Mouse (Mus musculus): Measurements from ENCODE around the gene Mfsd2a. TPM values are rescaled to one million over a fixed set of nuclear protein-coding genes. Genes with fewer than 3 reads are reported as not detected.
"Not testable (repeated sequence)": the region's sequence is repeated elsewhere in the genome, so short reads cannot be mapped to it uniquely, and the experiment has no call there.

Mfsd2a gene
- polyA plus RNA-seq, 1 experiment from 2014 or later = 1.1 TPM

DNA sequence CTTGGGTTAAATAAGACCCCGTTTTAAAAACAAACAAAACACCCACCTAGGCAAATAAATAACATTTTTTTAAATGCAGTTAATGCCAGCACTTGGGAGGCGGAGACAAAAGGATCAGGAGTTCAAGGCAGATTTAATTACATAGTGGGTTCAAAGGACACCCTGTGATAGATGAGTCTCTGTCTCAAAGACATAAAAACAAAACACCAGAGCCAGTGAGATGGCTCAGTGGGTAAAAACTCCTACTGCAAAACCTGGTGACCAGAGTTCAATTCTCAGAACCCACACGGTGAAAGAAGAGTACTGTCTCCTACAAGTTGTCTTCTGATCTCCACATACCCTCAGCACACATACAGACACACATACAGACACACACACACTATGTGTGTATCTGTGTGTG is 31.3 kb upstream of the Mfsd2a start:
- Histone ChIP-seq H3K4me1 (replicated peaks) (peaks cover 10% of the 10 kb centered on the region; the same call in 1 of the 2 replicates), H3K27ac (ENCODE audit: poor library complexity, severe bottlenecking) (no peak overlapping the region), H3K4me2 (no peak overlapping the region), H3K9ac (no peak overlapping the region), H3K27me3 (replicated peaks) (peaks cover 15% of the 10 kb centered on the region), H3K4me3 (no peak overlapping the region), H3K36me3 (no peaks in the 10 kb centered on the region), H3K9me3 (replicated peaks) (no peaks in the 10 kb centered on the region)
- WGBS = 69% methylated on average over 3 of the region's 3 CpGs
- ATAC-seq (ENCODE audit: insufficient number of reproducible peaks, low FRiP score) = no peak

DNA sequence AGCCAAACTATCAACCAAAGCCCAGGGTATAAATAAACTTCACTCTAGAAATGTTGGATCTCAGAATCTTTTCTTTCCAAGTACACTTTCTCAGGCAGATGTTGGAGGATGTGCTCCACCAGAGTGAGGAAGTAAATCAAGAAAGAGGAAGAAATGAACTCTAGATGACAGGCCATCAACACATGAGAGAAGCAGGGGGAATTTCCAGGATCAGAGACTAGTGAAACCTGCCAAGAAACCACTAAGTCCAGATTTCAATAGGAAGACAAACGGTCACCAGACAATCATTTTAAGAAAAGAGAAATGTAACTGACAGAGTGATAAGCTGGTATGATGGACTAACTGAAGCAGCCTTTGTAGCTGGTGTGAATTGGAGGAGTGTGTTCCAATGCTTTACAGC is 30.2 kb upstream of the Mfsd2a start:
- Histone ChIP-seq H3K27ac (ENCODE audit: poor library complexity, severe bottlenecking) (no peak overlapping the region), H3K4me1 (replicated peaks) (0 out of 2 replicates have a peak, but pooled peaks cover 6% of the 10 kb centered on the region), H3K27me3 (replicated peaks) (peaks cover 6% of the 10 kb centered on the region; the same call in 1 of the 2 replicates), H3K36me3 (no peaks in the 10 kb centered on the region), H3K4me2 (no peak overlapping the region), H3K9ac (no peak overlapping the region), H3K9me3 (replicated peaks) (no peaks in the 10 kb centered on the region), H3K4me3 (no peak overlapping the region)
- ATAC-seq (ENCODE audit: insufficient number of reproducible peaks, low FRiP score) = no peak
- WGBS = 77% methylated on average over 1 of the region's 1 CpGs

DNA sequence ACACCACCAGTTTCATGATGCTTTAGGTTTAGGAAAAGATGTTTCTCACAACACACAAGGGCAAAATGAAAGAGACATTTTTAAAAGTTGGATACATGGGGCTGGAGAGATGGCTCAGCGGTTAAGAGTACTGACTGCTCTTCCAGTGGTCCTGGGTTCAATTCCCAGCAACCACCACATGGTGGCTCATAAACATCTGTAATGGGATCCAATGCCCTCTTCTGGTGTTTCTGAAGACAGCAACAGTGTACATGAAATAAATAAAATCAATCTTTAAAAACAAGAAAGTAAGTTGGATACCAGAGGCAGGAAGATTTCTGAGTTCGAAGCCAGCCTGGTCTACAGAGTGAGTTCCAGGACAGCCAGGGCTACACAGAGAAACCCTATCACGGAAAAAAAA is 27.0 kb upstream of the Mfsd2a start:
- 55% methylated on average over 3 of the region's 3 CpGs for WGBS
- not testable (repeated sequence) for H3K4me1 ChIP-seq (replicated peaks); H3K4me3 ChIP-seq; ATAC-seq (ENCODE audit: insufficient number of reproducible peaks, low FRiP score); H3K9me3 ChIP-seq (replicated peaks); H3K4me2 ChIP-seq; H3K9ac ChIP-seq; H3K27ac ChIP-seq (ENCODE audit: poor library complexity, severe bottlenecking); H3K36me3 ChIP-seq
- peaks cover 16% of the 10 kb centered on the region for H3K27me3 ChIP-seq (replicated peaks)

DNA sequence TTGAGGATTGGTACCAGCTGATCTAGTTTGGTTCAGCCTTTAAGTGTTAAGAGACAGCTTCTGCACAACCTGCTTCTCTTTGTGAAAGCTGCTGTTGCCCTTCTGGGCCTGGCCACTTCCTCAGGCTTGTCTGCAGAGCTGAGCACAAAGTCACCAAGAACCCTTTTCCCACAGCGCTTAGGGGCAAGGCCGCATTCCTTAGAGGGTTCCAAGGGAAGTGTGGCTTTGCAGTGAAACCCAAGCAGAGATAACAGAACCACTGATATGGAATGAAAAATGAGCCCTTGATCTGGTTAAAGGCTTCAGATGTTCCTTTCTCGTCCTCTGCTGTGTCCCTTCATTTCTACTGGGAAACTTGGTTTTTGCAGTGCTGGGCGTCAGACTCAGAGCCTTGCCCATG is 26.4 kb upstream of the Mfsd2a start:
- Histone ChIP-seq H3K4me1 (replicated peaks) (peaks cover 10% of the 10 kb centered on the region; the same call in 1 of the 2 replicates), H3K4me3 (no peak overlapping the region), H3K36me3 (no peaks in the 10 kb centered on the region), H3K27ac (ENCODE audit: poor library complexity, severe bottlenecking) (no peak overlapping the region), H3K9ac (no peak overlapping the region), H3K9me3 (replicated peaks) (no peaks in the 10 kb centered on the region), H3K4me2 (no peak overlapping the region), H3K27me3 (replicated peaks) (peaks cover 17% of the 10 kb centered on the region)
- WGBS = 30% methylated on average over 4 of the region's 4 CpGs
- ATAC-seq (ENCODE audit: insufficient number of reproducible peaks, low FRiP score) = no peak

DNA sequence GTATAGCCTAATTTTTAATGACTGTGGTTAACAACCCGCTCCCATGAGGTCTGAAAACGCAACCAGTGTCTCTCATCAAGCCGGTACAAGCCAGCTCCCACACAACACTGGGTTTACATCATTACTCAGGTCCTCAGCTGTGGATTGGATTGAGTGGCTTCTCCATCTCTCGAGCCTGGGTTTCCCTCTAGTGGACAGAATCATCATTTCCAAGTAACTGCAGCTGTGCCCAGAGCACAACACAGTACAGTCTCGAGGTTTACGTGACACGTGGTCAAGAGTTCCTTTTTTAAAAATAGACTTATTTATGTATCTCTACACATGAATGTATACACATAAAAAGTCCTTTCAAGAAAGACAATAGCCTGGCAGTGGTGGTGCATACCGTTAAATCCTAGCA is 24.1 kb upstream of the Mfsd2a start:
- WGBS = 36% methylated on average over 8 of the region's 8 CpGs
- no peak overlapping the region for H3K9ac ChIP-seq
- H3K4me2 ChIP-seq = no peak overlapping the region
- no peak overlapping the region for H3K27ac ChIP-seq (ENCODE audit: poor library complexity, severe bottlenecking)
- H3K36me3 ChIP-seq = no peaks in the 10 kb centered on the region
- no peak overlapping the region for H3K4me3 ChIP-seq
- ATAC-seq (ENCODE audit: insufficient number of reproducible peaks, low FRiP score) = 0 out of 2 replicates have a peak, but pooled peaks have one; percentile 44
- peaks cover 22% of the 10 kb centered on the region; the same call in 1 of the 2 replicates for H3K4me1 ChIP-seq (replicated peaks)
- peaks cover 27% of the 10 kb centered on the region for H3K27me3 ChIP-seq (replicated peaks)
- no peaks in the 10 kb centered on the region for H3K9me3 ChIP-seq (replicated peaks)

DNA sequence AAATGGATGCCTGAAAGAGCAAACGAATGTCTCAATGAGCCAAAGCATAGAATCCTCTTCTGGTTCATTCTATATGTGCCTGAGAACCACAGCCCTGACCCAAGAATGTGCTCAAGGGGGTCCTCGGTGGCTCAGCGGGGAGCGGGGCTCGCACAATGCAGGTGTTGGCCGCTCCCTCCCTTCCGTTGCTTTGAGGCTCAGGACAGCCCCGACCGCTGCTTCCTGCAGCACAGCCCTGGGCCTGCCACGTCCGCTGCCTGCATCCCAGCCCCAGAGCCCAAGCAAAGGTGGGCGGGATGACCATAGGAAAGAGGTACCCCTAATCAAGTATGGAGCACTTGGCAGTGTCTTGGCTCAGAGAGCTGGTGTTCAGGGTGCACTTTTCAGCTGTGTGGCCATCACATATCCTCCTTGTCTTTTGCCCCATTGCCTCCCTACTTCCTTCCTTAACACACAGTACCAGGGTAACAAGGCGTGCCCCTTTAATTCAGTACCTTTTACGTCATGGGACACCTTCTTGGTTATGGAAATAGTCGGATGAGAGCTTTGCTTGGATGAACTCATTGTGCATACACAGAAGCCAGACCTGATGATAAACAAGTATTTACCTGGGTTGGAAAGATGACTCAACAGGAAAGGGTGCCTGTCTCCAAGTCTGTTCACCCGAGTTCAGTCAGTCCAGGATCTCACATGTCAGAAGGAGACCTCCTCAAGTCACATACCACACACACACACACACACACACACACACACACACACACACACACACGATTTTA is 22.7 kb upstream of the Mfsd2a start:
- no peak overlapping the region for H3K27ac ChIP-seq (ENCODE audit: poor library complexity, severe bottlenecking)
- 22% methylated on average over 17 of the region's 17 CpGs for WGBS
- peak overlapping the region; percentile 25; the same call in 1 of the 2 replicates for H3K4me3 ChIP-seq
- no peak overlapping the region for H3K9ac ChIP-seq
- peak overlapping the region; percentile 51 for H3K4me2 ChIP-seq
- ATAC-seq (ENCODE audit: insufficient number of reproducible peaks, low FRiP score) = no peak
- H3K36me3 ChIP-seq = no peaks in the 10 kb centered on the region
- no peaks in the 10 kb centered on the region for H3K9me3 ChIP-seq (replicated peaks)
- H3K27me3 ChIP-seq (replicated peaks) = peaks cover 35% of the 10 kb centered on the region
- H3K4me1 ChIP-seq (replicated peaks) = peaks cover 22% of the 10 kb centered on the region; the same call in 1 of the 2 replicates

DNA sequence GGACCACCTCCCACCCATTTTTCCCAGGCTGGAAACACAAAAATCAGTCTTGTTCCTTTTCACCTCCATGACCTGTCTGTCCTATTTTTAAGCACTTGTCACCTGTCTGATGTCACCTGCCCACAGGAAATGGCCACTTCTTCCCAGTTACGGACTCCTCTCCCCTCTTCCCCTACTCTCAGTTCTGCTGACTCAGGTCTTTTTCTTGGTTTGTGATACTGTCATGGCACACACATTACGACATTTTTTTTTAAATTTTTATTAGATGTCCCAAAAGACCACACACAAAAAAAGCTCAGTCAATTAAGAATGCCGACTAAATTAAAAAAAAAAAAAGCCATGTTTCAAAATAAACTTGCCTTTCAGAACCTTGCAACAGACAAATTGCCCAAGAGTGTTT is 21.5 kb upstream of the Mfsd2a start:
- WGBS = 76% methylated on average over 3 of the region's 3 CpGs
- ATAC-seq (ENCODE audit: insufficient number of reproducible peaks, low FRiP score) = no peak
- Histone ChIP-seq H3K36me3 (no peaks in the 10 kb centered on the region), H3K9ac (no peak overlapping the region), H3K9me3 (replicated peaks) (no peaks in the 10 kb centered on the region), H3K4me3 (no peak overlapping the region), H3K27ac (ENCODE audit: poor library complexity, severe bottlenecking) (no peak overlapping the region), H3K4me1 (replicated peaks) (peaks cover 19% of the 10 kb centered on the region; the same call in 1 of the 2 replicates), H3K27me3 (replicated peaks) (peaks cover 36% of the 10 kb centered on the region), H3K4me2 (no peak overlapping the region)

DNA sequence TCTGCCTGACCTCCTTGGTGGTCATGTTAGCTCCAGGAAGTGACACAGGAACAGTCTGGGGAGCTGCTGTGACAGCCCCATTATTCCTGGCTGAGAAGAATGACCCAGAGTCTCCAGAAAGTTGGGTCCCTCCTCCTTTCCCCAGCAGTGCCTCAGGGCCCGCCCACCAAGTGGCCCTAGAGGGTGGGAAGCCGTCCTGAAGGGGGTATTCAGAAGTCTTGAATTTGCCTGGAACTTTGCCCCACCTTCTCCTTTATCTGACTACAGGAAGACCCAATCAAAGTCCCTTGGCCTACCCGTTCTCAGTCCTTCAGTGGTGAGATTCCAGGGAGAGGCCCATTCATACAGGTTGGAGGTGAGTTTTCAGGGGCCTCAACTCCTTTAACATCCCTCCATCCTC is 20.9 kb upstream of the Mfsd2a start:
- no peak for ATAC-seq (ENCODE audit: insufficient number of reproducible peaks, low FRiP score)
- WGBS = 45% methylated on average over 3 of the region's 3 CpGs
- Histone ChIP-seq H3K9me3 (replicated peaks) (no peaks in the 10 kb centered on the region), H3K27me3 (replicated peaks) (peaks cover 36% of the 10 kb centered on the region), H3K36me3 (no peaks in the 10 kb centered on the region), H3K27ac (ENCODE audit: poor library complexity, severe bottlenecking) (no peak overlapping the region), H3K9ac (no peak overlapping the region), H3K4me3 (no peak overlapping the region), H3K4me1 (replicated peaks) (peaks cover 16% of the 10 kb centered on the region; the same call in 1 of the 2 replicates), H3K4me2 (no peak overlapping the region)

DNA sequence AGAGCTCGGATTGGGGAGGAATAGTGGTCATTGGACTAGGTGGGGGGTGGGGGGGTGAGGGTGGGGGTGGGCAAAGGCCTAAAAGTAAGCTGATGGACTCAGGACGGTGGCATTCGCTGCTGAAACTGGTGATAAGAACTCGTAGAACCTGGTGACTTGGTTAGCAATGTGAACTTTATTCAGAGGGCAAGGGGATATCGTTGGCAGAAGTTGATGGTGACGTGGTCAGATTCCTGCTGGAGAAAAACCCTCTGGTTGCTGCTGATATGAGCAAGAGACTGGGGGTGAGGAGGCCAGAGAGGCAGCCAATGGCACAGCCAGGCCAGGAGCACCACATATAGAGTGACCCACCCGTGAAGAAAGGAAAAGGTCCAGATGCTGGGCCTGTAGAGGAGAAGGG is 20.2 kb upstream of the Mfsd2a start:
- no peaks in the 10 kb centered on the region for H3K9me3 ChIP-seq (replicated peaks)
- peaks cover 16% of the 10 kb centered on the region; the same call in 1 of the 2 replicates for H3K4me1 ChIP-seq (replicated peaks)
- no peak overlapping the region for H3K9ac ChIP-seq
- no peak for ATAC-seq (ENCODE audit: insufficient number of reproducible peaks, low FRiP score)
- no peak overlapping the region for H3K27ac ChIP-seq (ENCODE audit: poor library complexity, severe bottlenecking)
- 57% methylated on average over 7 of the region's 7 CpGs for WGBS
- no peaks in the 10 kb centered on the region for H3K36me3 ChIP-seq
- no peak overlapping the region for H3K4me3 ChIP-seq
- peaks cover 36% of the 10 kb centered on the region for H3K27me3 ChIP-seq (replicated peaks)
- no peak overlapping the region for H3K4me2 ChIP-seq

DNA sequence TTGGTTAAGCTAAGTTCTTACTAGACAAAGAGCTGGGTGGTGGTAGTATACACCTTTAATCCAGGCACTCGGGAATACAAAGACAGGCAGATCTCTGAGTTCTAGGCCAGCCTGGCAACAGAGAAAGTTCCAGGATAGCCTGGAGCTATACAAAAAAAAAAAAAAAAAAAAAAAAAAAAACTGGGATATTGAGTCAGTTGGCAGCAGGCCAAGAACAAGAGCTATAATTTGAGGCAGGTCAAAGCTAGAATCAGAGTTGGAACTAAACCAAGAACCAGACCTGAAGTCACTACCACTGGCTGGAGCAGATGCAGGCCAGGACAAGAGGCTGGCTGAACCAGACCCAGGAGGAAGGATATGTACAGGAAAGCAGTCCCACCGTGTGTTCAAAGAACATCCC is 19.7 kb upstream of the Mfsd2a start:
- H3K4me1 ChIP-seq (replicated peaks) = peaks cover 16% of the 10 kb centered on the region; the same call in 1 of the 2 replicates
- WGBS = 70% methylated on average over 2 of the region's 2 CpGs
- ATAC-seq (ENCODE audit: insufficient number of reproducible peaks, low FRiP score) = no peak
- H3K9me3 ChIP-seq (replicated peaks) = no peaks in the 10 kb centered on the region
- no peak overlapping the region for H3K4me2 ChIP-seq
- H3K9ac ChIP-seq = no peak overlapping the region
- no peaks in the 10 kb centered on the region for H3K36me3 ChIP-seq
- H3K27me3 ChIP-seq (replicated peaks) = peaks cover 36% of the 10 kb centered on the region
- H3K4me3 ChIP-seq = no peak overlapping the region
- no peak overlapping the region for H3K27ac ChIP-seq (ENCODE audit: poor library complexity, severe bottlenecking)

DNA sequence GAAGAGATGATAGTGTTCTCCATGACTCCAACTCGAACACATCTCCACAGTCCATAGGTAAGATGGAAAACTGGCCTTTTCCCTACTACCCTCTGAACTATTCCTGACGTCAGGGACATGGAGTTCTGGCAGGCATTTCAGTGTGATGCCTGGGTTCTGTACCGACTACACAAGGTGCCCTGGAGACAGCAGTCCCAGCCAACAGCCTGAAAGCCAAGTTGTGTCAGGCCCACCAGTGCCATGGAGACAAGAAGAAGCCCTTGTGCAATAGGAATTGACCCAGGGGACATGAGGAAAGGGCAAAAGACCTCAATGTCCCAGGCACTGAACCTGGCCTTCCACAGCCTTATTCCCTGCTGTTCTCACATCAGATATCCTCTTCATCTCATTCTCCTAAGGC is 18.8 kb upstream of the Mfsd2a start:
- H3K9ac ChIP-seq = no peak overlapping the region
- H3K4me3 ChIP-seq = no peak overlapping the region
- H3K36me3 ChIP-seq = no peaks in the 10 kb centered on the region
- H3K27me3 ChIP-seq (replicated peaks) = peaks cover 36% of the 10 kb centered on the region
- H3K4me2 ChIP-seq = no peak overlapping the region
- no peak for ATAC-seq (ENCODE audit: insufficient number of reproducible peaks, low FRiP score)
- 72% methylated on average over 3 of the region's 3 CpGs for WGBS
- peaks cover 16% of the 10 kb centered on the region; the same call in 1 of the 2 replicates for H3K4me1 ChIP-seq (replicated peaks)
- no peak overlapping the region for H3K27ac ChIP-seq (ENCODE audit: poor library complexity, severe bottlenecking)
- H3K9me3 ChIP-seq (replicated peaks) = no peaks in the 10 kb centered on the region
